8 mouse cellular contexts compared by ENCODE assay signal in the genomic region with DNA sequence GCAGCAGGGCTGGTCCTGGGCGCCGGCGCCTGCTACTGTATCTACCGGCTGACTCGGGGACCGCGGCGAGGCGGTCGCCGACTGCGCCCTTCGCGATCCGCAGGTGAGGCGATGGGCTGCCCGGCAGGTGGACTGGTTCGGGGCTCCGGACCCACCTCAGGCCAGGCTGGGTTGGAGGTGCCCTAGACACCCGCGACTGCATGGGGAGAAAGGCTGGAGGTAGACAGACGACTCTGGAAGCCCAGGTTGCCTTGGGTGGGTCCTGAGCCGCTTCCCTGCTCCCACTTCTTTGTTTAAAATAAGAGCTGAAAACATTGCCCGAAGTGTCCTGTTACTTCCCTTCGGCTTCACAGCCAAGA. TPM values are rescaled to one million over a fixed set of nuclear protein-coding genes. Genes with fewer than 3 reads are reported as not detected.
DNase-seq lines count a peak whose midpoint lies in the region; ATAC-seq and TF ChIP-seq lines count a peak whose summit lies in the region.

No protein-coding gene starts in this region.

- no peak; the same call in 1 of the 2 replicates for ATAC-seq in lung, embryonic 16.5 days (ENCODE audit: low read depth)
- ATAC-seq in embryonic facial prominence, embryonic 12.5 days (ENCODE audit: insufficient number of reproducible peaks, insufficient read depth, low FRiP score, low TSS enrichment) = peak; percentile 63

- peak overlapping the region; percentile 91 for H3K9ac ChIP-seq in lung, embryonic 16.5 days (ENCODE audit: low read length)
- H3K9ac ChIP-seq in embryonic facial prominence, embryonic 12.5 days = peak overlapping the region; percentile 77

- H3K27ac ChIP-seq in lung, embryonic 16.5 days (ENCODE audit: low read length) = peak overlapping the region; percentile 95
- peak overlapping the region; percentile 86 for H3K27ac ChIP-seq in embryonic facial prominence, embryonic 12.5 days
- peak overlapping the region; percentile 92 for H3K27ac ChIP-seq in limb, embryonic 10.5 days
- peak overlapping the region; percentile 40; the same call in 1 of the 2 replicates for H3K27ac ChIP-seq in olfactory bulb, adult 2 months (ENCODE audit: insufficient read depth, low read depth, low read length)

- no peak for DNase-seq in lung, adult 18-20 months
- no peak for DNase-seq in limb, embryonic 10.5 days (ENCODE audit: low spot score)
- DNase-seq in frontal cortex, postnatal 25 days (ENCODE audit: low spot score in 2 of 2) = no peak
- DNase-seq in gastrocnemius, postnatal 10 days = no peak
- no peak for DNase-seq in right cerebral cortex, adult 18-20 months

- no peak for TF ChIP-seq CTCF in olfactory bulb, adult 2 months (IDR thresholded peaks at IDR 0.05; ENCODE audit: insufficient read depth, low read depth, low read length)

- peaks cover 22% of the 10 kb centered on the region for H3K4me1 ChIP-seq in lung, embryonic 16.5 days (replicated peaks; ENCODE audit: control insufficient read depth, insufficient read depth, low read length)
- H3K4me1 ChIP-seq in embryonic facial prominence, embryonic 12.5 days = peaks cover 11% of the 10 kb centered on the region; the same call in 1 of the 2 replicates
- H3K4me1 ChIP-seq in limb, embryonic 10.5 days = peaks cover 17% of the 10 kb centered on the region
- peaks cover 6% of the 10 kb centered on the region; the same call in 1 of the 2 replicates for H3K4me1 ChIP-seq in olfactory bulb, adult 2 months (ENCODE audit: control insufficient read depth, insufficient read depth, low read length)

- H3K36me3 ChIP-seq in lung, embryonic 16.5 days (ENCODE audit: control insufficient read depth, insufficient read depth, low read length) = peaks cover 10% of the 10 kb centered on the region
- H3K36me3 ChIP-seq in embryonic facial prominence, embryonic 12.5 days = peaks cover 28% of the 10 kb centered on the region
- H3K36me3 ChIP-seq in limb, embryonic 10.5 days = peaks cover 35% of the 10 kb centered on the region

- 0% methylated on average over 24 of the region's 25 CpGs for WGBS in lung, embryonic 16.5 days
- under 1% methylated on average over 25 of the region's 25 CpGs for WGBS in embryonic facial prominence, embryonic 12.5 days
- WGBS in limb, embryonic 10.5 days = under 1% methylated on average over 25 of the region's 25 CpGs
- under 1% methylated on average over 25 of the region's 25 CpGs for WGBS in olfactory bulb, adult 2 months

- peak overlapping the region; percentile 88 for H3K4me2 ChIP-seq in lung, embryonic 16.5 days (ENCODE audit: low read depth, low read length)
- H3K4me2 ChIP-seq in embryonic facial prominence, embryonic 12.5 days (replicated peaks) = peak overlapping the region; percentile 82

- no peaks in the 10 kb centered on the region; the same call in 1 of the 2 replicates for H3K27me3 ChIP-seq in lung, embryonic 16.5 days (ENCODE audit: control insufficient read depth, insufficient read depth, low read depth, low read length)
- no peaks in the 10 kb centered on the region for H3K27me3 ChIP-seq in embryonic facial prominence, embryonic 12.5 days
- no peaks in the 10 kb centered on the region for H3K27me3 ChIP-seq in limb, embryonic 10.5 days (ENCODE audit: low read depth, poor library complexity, severe bottlenecking)

- no peak for TF ChIP-seq POLR2A in olfactory bulb, adult 2 months (IDR thresholded peaks at IDR 0.05; ENCODE audit: insufficient read depth, low read depth, low read length)

- no peaks in the 10 kb centered on the region for H3K9me3 ChIP-seq in lung, embryonic 16.5 days (ENCODE audit: control insufficient read depth, low read length)
- no peaks in the 10 kb centered on the region for H3K9me3 ChIP-seq in embryonic facial prominence, embryonic 12.5 days
- H3K9me3 ChIP-seq in limb, embryonic 10.5 days (replicated peaks) = no peaks in the 10 kb centered on the region

- peak overlapping the region; percentile 88 for H3K4me3 ChIP-seq in lung, embryonic 16.5 days (ENCODE audit: low read length)
- H3K4me3 ChIP-seq in embryonic facial prominence, embryonic 12.5 days = peak overlapping the region; percentile 84
- H3K4me3 ChIP-seq in limb, embryonic 10.5 days = peak overlapping the region; percentile 85
- H3K4me3 ChIP-seq in olfactory bulb, adult 2 months (ENCODE audit: insufficient read depth, low read depth, low read length) = peak overlapping the region; percentile 91

RNA-seq across cellular contexts. Expression of gene Armc10, which starts 0.5 kb away (rescaled TPM):
- polyA plus RNA-seq in lung, embryonic 16.5 days (2015; fragmentation: Nextera tagmentation; extraction: Ambion mirVana) = 44.6 and 45.3 TPM in 2 replicates
- 58.2 and 58.4 TPM in 2 replicates for polyA plus RNA-seq in embryonic facial prominence, embryonic 12.5 days (2016; fragmentation: Nextera tagmentation; extraction: Ambion mirVana)
- polyA plus RNA-seq in limb, embryonic 10.5 days (2016; fragmentation: Nextera tagmentation; extraction: Ambion mirVana) = 50.3 and 61.9 TPM in 2 replicates
- not detected in 2 replicates for polyA plus RNA-seq in olfactory bulb, adult 2 months (2012; ENCODE audit: insufficient read depth, insufficient read length, low replicate concordance, missing spikeins)
- total RNA-seq in gastrocnemius, postnatal 10 days (2021) = 10 to 100 TPM in 1 of 2 experiments, 1 to 10 TPM in 1; 7.1 to 10.8 TPM

RNA-seq across cellular contexts. Expression of gene Fbxl13, which starts 0.7 kb away (rescaled TPM):
- 0.97 and 1.6 TPM in 2 replicates for polyA plus RNA-seq in lung, embryonic 16.5 days (2015; fragmentation: Nextera tagmentation; extraction: Ambion mirVana)
- polyA plus RNA-seq in embryonic facial prominence, embryonic 12.5 days (2016; fragmentation: Nextera tagmentation; extraction: Ambion mirVana) = 0.09 and 0.10 TPM in 2 replicates
- polyA plus RNA-seq in limb, embryonic 10.5 days (2016; fragmentation: Nextera tagmentation; extraction: Ambion mirVana) = 0.15 TPM in 1 of 2 replicates, not detected in the other
- polyA plus RNA-seq in olfactory bulb, adult 2 months (2012; ENCODE audit: insufficient read depth, insufficient read length, low replicate concordance, missing spikeins) = not detected in 2 replicates
- total RNA-seq in gastrocnemius, postnatal 10 days (2021) = under 1 TPM; 0.19 to 0.36 TPM

RNA-seq across cellular contexts. Expression of gene Napepld, which starts 55.1 kb away (rescaled TPM):
- 4.7 and 5.5 TPM in 2 replicates for polyA plus RNA-seq in lung, embryonic 16.5 days (2015; fragmentation: Nextera tagmentation; extraction: Ambion mirVana)
- polyA plus RNA-seq in embryonic facial prominence, embryonic 12.5 days (2016; fragmentation: Nextera tagmentation; extraction: Ambion mirVana) = 3.2 and 3.3 TPM in 2 replicates
- 2.8 TPM in 2 replicates for polyA plus RNA-seq in limb, embryonic 10.5 days (2016; fragmentation: Nextera tagmentation; extraction: Ambion mirVana)
- not detected in 2 replicates for polyA plus RNA-seq in olfactory bulb, adult 2 months (2012; ENCODE audit: insufficient read depth, insufficient read length, low replicate concordance, missing spikeins)
- 1 to 10 TPM; 6.3 to 6.5 TPM for total RNA-seq in gastrocnemius, postnatal 10 days (2021)

Comparison
In these comparisons a context has a peak if more than half of its experiments do, and no peak if none do; other contexts are left out.
1. H3K27ac ChIP-seq: peak in every context shown above with its lines; median percentile 95 in lung, embryonic 16.5 days; 92 in limb, embryonic 10.5 days; 86 in embryonic facial prominence, embryonic 12.5 days; 40 in olfactory bulb, adult 2 months.